Mouse (Mus musculus) layer of hippocampus, postnatal 10 days (tissue): ENCODE measurements at regions not wholly inside any gene's neighbourhood (a gene's known extent, or its start where the extent isn't known, plus 50 kb on each side); places are given as distances from the start of the nearest gene placed in this dataset.

Experiments
- DNase-seq, 2 experiments: peaks; one replicate each; pipeline ENCODE4 v3.0.0; 2021; ENCODE audit warnings: low spot score in 2 of 2

GRCm38 (mm10) chr17:51407046-51407445 is 227.9 kb upstream of the Tbc1d5 start:
- no peak for DNase-seq

- DNase-seq: no peak
These were observed 225.9 kb upstream of the Tbc1d5 start for GRCm38 (mm10) chr17:51405059-51405458.

- no peak for DNase-seq
These were observed 218.8 kb upstream of the Tbc1d5 start for GRCm38 (mm10) chr17:51397973-51398372.

- DNase-seq: peak; percentile 52 to 55
These were observed 214.6 kb upstream of the Tbc1d5 start for GRCm38 (mm10) chr17:51393771-51394221.

- DNase-seq: no peak
These were observed 212.7 kb upstream of the Tbc1d5 start for GRCm38 (mm10) chr17:51391871-51392270.

- no peak for DNase-seq
These were observed 203.4 kb upstream of the Tbc1d5 start for GRCm38 (mm10) chr17:51382552-51382951.

GRCm38 (mm10) chr17:51371937-51372479 is 192.9 kb upstream of the Tbc1d5 start:
- no peak for DNase-seq

GRCm38 (mm10) chr17:51370990-51371389 is 191.8 kb upstream of the Tbc1d5 start:
- DNase-seq: no peak

- no peak for DNase-seq
These were observed 190.9 kb upstream of the Tbc1d5 start for GRCm38 (mm10) chr17:51370085-51370484.

- DNase-seq: peak in 1 of 2 experiments; percentile 33
These were observed 183.6 kb upstream of the Tbc1d5 start for GRCm38 (mm10) chr17:51362801-51363200.

GRCm38 (mm10) chr17:51362271-51362670 is 183.1 kb upstream of the Tbc1d5 start:
- peak; percentile 34 to 44 for DNase-seq

GRCm38 (mm10) chr17:51358362-51358739 is 179.2 kb upstream of the Tbc1d5 start:
- DNase-seq: no peak

- no peak for DNase-seq
These were observed 178.7 kb upstream of the Tbc1d5 start for GRCm38 (mm10) chr17:51357690-51358361.

- no peak for DNase-seq
These were observed 177.3 kb upstream of the Tbc1d5 start for GRCm38 (mm10) chr17:51356447-51356846.

GRCm38 (mm10) chr17:51321868-51322267 is 142.7 kb upstream of the Tbc1d5 start:
- no peak for DNase-seq

- peak; percentile 7 to 14 for DNase-seq
These were observed 141.9 kb upstream of the Tbc1d5 start for GRCm38 (mm10) chr17:51321025-51321424.

GRCm38 (mm10) chr17:51304964-51305363 is 125.8 kb upstream of the Tbc1d5 start:
- no peak for DNase-seq

- no peak for DNase-seq
These were observed 111.6 kb upstream of the Tbc1d5 start for GRCm38 (mm10) chr17:51290741-51291140.

- DNase-seq: peak; percentile 18 to 29
These were observed 109.6 kb upstream of the Tbc1d5 start for GRCm38 (mm10) chr17:51288751-51289150.

GRCm38 (mm10) chr17:51287878-51288277 is 108.7 kb upstream of the Tbc1d5 start:
- no peak for DNase-seq

GRCm38 (mm10) chr17:51285362-51285761 is 106.2 kb upstream of the Tbc1d5 start:
- no peak for DNase-seq

- no peak for DNase-seq
These were observed 99.6 kb upstream of the Tbc1d5 start for GRCm38 (mm10) chr17:51278771-51279170.

GRCm38 (mm10) chr17:51278094-51278493 is 98.9 kb upstream of the Tbc1d5 start:
- no peak for DNase-seq
